Mouse (Mus musculus) hematopoietic stem cell, adult 5-6 weeks (primary cell): Measurements from ENCODE around the gene Chtf18. TPM values are rescaled to one million over a fixed set of nuclear protein-coding genes. Genes with fewer than 3 reads are reported as not detected.
"Not testable (repeated sequence)": the region's sequence is repeated elsewhere in the genome, so short reads cannot be mapped to it uniquely, and the experiment has no call there.

Experiments
- ATAC-seq, 2 experiments: fragments of 125-278 bp in 1 of 2; replicated peaks in 1 of 2; 2 replicates each; pipeline ENCODE4 v1.8.0; 2016 to 2017; ENCODE audit warnings: inconsistent platforms in 2 of 2, mild to moderate bottlenecking in 2 of 2, moderate number of reproducible peaks in 2 of 2, low read depth in 1 of 2, moderate TSS enrichment in 1 of 2; ENCODE audit not compliant: low FRiP score in 2 of 2, poor library complexity in 2 of 2, severe bottlenecking in 2 of 2, insufficient read depth in 1 of 2, low TSS enrichment in 1 of 2
- total RNA-seq: library from RNA; stranded (forward); fragments of 172-1452, 232-1000 nt; gene quantifications from 2 replicates; pipeline ENCODE4 v1.2.3, GENCODE M21; 2017

Gene Chtf18
- total RNA-seq, 1 experiment from 2014 or later: 12.8 TPM

DNA sequence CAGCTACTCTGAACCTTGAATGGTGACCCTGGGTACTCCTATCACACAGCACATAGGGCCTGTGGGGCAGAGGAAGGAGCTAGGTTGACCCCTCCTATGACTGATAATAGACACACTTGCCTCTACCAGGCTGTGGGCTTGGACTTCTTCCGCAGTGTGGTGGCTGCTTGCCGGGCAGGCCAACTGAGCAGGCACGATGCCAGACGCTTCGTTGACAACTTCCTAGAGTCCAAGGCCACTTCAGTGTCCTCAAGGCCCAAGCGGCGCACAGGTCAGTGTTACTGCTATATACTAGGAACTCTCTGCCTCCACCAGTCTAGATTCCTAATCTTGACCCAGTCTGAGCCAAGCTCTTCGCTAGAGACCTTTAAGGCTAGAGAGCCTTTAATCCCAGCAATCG lies 16.6 kb upstream of the Chtf18 start:
- ATAC-seq: no peak; a peak in 1 of 4 replicates

DNA sequence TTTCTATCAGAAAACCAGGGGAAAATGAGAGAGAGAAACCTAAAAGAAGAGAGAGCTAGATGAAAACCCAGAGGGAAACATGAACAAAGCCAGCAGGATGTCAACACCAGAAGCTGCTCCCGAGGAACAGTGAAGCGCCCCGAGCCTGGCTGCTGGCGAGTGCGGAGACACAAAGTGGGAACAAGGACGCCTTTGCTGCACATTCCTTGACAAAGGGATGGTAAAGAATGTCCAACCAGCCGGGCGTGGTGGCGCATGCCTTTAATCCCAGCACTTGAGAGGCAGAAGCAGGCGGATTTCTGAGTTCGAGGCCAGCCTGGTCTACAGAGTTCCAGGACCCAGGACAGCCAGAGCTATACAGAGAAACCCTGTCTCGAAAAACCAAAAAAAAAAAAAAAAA lies 14.3 kb upstream of the Chtf18 start:
- not testable (repeated sequence) for ATAC-seq

DNA sequence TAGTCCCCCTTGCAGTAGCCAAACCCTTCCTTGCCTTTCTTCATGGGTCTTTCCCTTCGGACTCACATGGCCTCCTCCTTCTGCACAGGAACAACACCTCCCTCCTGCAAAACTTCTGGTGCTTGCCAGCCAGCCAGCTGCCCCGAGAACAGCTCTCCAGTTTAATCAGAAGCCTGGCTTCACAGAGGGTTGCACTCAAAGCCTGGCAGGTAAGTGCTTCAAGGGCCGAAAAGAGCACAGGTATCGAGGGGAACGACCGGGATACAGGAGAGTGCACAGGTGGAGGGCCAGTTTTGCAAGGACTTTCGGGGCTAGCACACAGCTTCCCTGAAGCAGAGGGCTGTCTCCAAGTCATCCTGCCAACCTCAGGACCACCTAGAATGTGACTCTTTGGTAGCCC lies 11.6 kb upstream of the Chtf18 start:
- no peak for ATAC-seq

DNA sequence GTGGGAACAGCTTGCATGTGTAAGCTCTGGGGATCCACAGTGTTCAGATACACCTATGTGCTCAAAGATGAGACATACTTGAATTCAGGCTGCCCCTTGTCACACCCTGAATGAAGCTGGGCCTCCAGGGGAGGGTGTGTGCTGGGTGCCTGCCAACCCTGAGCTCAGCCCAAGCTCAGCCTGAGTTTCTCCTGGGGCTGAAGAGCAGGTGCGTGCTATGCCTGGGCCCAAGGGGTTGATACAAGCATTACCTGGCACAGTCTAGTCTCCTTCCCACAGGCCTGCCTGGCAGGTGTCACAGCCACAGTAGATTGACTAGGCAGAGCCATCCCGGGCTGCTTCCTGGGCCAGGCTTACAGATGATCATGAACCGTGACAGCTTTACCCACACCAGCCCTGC lies 8.5 kb upstream of the Chtf18 start, which contains the start of gene Mslnl:
Mslnl (plus strand) TSS at position 298 of the 400 bp plus-strand sequence.
- ATAC-seq: no peak

DNA sequence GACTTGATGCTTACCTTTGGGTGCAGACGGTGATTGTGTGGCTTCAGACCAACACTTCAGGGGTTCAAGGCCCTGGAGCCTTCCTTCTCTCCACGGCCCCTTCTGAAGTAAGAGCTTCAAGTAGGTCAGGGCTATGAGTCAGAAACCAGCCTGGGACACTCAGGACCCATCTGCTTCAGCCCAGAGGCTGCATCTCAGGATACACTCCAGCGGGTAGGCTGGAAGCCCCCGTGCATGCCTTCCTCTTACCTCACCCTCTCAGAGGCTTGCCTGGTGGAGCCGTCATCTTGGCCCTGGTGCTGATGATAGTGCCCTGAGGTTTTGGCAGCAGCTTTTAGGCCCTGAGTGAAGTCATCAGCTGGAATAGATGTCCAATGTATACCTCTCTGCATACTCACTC lies 8.0 kb upstream of the Chtf18 start:
- ATAC-seq: no peak

DNA sequence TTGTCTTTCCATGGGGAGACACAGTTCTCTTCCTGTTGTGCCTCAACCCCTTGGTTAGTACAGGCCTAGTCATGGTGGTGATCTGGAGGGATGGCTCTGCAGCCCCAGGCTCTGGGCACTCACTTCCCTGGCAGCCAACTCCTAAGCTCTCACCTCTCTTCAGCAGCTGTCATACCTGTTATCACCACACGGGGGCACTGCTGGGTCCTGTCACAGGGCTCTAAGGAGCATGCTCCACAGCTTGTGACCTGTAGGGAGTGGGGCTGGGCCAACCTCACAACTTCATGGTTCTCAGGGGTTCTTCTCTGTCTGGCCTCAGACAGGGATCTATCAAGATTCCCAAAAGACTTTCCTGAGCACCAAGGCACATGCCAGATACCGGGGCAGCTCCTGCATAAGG lies 4.9 kb upstream of the Chtf18 start:
- peak; percentile 22 to 48; a peak in 2 of 4 replicates for ATAC-seq

DNA sequence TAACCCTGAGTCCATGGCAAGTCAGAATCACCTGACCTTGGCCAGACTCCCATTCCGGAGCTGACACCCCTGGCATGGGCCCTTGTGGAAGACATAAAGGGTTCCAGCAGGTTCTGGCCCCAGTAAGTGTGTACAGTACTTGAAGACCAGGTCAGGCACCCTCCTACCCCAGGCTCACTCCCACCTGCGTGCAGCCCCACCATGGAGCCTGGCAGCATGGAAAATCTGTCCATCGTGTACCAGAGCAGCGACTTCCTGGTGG lies 721 bp upstream of the Chtf18 start:
- no peak for ATAC-seq

DNA sequence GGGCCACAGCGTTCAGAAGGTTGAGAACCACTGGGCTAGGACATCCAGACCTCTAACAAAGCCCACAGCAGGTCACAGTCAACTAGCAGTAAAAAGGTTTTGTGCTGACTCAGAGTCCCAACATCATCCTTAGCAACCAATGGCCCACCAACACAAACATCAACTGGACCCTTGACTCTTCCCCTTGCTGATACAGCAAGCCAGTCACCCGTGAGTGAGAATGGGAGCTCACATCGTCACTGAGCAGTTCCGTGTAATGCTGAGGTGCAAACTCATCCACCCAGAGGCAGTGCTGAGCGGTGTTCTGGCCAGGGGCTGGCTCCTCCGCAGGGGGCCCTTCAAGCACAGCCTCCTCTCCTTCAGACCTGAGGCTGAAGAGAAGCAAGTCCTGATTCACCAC lies 2.0 kb downstream of the Chtf18 start:
- ATAC-seq: no peak

DNA sequence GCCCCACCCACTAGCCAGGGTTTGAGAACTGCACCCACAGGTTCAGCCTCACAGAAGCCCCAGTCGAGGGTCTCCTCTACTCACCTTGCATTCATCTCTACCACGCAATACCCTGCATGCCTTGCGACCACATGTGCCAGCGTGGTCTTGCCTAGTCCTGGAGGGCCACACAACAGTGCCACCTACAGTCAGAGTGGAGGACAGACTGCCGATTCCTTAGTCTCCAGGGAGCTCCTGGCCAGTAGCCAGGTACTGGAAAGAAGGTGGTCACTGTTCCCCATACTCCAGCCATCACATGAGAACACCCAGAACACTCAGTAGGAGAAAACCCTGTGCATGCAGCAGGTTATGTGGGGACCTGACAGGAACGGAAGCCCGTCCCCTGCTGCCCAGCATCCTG lies 3.3 kb downstream of the Chtf18 start:
- ATAC-seq: no peak

DNA sequence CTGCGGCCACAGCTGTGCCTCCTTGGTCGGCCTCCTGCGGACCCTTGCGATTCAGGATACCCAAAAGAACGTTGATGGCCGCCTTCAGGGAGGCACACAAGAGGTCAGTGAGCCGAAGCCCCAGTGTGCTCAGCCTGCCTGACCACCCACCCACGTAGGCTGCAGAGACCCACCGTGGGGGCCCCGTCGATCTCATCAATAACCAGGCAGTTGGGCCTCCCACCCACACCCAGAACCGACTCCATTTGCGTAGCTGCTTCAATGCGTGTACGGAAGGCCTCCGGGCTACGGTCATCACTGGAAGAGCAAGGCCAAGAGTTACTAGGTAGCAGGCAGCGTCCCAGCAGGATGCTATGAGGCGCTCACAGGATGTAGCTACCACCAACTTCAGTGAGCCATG lies 3.7 kb downstream of the Chtf18 start:
- ATAC-seq: no peak

DNA sequence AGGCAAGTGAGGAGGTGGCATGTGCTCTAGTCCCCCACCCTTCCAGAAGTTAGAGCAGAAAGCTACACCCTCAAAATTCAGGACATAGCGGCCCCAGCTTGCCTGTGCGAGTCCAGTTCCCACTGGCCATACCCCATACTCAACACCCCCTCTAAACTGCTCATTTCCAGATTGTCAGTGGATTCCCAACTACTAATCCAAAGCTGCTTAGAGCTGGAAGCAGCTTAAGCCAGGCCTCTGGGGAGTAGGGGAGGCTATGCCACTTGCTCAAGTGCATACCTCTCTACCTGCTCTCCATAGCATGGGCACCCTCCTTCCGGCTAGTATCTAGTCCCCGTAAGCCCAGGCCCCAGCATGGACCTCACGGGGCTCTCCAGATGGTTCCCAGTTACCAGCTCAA lies 5.7 kb downstream of the Chtf18 start:
- no peak for ATAC-seq

DNA sequence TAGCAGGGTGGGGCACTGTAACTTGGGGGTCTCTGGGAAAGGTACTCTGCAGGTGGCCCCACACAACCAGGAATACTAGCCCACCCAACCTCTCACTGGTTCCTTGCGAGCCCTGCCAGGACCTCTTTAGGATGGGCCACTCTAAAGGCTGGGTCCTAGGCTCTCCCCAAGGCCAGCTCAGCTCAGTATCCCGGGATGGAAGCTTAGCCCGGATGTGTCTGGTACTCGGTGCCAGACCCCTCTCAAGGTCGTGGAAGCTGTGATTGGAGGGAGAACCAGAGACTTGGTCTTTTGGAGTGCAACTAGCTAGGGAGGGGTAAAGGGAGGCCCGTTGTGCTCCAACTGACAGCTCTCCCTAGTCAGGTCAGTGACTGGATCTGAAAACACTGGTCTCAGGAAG lies 9.5 kb downstream of the Chtf18 start:
- ATAC-seq: no peak

DNA sequence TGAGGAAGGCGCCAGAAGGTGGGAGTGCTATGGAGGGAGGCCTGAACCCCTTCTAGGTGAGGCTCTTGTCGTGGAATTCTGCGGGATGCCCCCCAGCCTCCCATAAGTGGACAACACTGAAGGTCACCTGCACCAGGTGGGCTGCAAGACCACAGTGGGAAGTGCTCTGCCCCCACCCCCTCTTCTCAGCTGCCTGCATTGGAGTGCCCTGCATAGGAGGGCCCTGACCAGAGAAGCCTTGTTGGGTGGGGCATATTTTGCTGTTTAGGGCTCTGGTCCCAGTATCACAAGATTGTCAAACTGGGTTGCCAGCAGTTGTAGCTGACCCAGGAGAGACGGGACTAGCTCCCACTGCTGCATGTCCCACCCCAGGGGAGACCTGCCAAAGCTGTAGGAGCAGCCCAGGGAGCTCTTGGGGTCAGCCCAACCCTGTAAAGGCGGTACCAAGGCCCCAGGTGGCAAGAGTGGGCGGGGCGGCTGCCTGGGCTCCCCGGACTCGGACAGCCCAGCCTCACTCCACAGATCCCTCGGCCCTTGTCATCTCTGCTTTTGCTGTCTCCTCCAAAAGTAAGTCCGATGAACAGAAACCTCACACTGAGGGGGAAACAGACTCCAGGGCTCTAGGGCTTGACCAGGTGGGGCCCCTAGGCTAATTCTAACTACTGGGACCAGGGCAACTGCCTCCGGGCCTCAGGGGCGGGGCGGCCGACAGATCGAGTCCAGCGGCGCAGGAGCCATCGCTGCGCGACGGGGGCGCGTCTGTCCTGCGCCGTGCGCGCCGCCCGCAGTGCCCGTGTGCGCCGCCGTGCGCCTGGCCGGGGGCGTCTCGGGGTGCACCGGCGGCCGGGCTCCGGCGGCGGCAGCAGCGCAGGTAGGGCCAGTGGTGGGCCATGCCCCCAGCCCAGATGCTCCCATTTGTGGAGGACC lies 10.2 kb downstream of the Chtf18 start, which contains the start of gene Gng13:
Gng13 (plus strand) TSS at position 461 of the 927 bp plus-strand sequence.
- no peak for ATAC-seq

DNA sequence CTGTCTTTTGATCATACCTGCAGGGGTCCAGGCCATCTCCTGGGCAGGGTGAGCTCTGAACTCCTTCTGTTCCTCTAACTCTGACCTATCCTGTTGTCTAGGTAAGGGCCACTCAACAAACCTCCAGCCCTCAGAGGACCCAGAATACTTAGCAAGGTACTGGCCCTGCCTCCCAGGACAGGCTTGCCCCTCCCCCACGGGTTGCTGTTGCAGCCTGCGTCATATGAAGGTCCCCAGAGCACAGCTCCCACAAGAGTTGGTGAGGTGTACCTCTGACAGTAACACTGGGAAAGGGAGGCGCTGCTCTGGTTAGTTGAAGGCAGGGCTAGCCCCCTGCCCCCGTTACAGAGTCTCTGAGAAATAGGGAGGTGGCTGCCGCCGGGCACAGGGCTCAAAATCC lies 11.1 kb downstream of the Chtf18 start:
- ATAC-seq: no peak

DNA sequence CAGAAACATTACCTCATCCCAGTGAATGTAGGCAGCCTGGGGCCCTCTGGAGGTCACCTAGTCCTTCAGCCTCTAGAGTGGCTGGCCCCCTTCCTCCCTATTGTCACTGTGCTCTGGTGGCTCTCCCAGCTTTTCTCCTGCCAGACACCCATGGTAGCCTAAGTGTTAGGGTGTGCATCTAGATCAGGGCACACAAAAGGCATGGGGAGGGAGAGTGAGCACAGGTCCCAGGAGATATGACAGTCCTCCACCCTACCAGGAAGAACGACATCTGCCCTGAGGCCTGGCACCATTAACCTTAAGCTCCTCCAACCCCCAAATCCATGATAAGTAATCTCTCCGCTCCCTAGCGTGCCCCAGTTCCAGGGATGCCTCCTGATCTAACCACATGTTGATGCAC lies 11.6 kb downstream of the Chtf18 start:
- no peak for ATAC-seq

DNA sequence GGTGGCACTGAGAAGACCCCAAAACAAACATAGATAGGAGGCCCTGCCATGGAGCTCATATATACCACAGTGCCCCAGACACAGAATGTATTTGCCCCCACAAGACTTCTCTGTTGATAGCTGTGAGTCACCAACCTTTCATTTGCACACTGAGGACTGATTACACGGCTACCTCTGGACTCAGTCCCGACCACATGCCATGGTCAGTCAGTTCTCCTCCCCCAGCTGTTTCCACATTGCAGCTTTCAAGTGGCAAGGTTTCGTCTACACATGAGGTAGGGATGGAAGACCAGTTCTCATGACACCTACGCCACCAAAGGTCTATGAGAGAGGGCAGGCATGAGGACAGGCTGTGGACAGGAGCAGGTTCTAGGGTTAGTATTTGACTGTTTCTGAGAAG lies 16.1 kb downstream of the Chtf18 start:
- no peak for ATAC-seq

DNA sequence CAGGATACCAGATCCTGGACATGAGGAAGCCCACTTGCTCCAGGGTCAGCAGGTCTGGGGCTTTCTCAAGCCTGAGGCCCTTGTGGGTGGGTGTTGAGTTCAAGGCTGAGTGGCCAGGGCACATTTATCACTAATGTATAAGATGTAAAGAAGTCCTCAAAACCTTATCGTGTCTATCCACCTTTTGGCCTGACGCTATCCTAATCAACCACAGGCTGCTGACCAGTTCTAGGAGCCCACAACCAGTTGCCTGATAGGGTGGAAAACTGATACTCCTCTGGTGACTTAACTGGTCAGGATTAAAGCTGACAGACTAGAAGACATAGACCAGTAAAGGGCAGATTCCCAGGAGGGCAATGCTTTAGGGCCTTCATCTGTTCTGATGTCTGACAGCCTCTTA lies 17.2 kb downstream of the Chtf18 start:
- no peak for ATAC-seq

DNA sequence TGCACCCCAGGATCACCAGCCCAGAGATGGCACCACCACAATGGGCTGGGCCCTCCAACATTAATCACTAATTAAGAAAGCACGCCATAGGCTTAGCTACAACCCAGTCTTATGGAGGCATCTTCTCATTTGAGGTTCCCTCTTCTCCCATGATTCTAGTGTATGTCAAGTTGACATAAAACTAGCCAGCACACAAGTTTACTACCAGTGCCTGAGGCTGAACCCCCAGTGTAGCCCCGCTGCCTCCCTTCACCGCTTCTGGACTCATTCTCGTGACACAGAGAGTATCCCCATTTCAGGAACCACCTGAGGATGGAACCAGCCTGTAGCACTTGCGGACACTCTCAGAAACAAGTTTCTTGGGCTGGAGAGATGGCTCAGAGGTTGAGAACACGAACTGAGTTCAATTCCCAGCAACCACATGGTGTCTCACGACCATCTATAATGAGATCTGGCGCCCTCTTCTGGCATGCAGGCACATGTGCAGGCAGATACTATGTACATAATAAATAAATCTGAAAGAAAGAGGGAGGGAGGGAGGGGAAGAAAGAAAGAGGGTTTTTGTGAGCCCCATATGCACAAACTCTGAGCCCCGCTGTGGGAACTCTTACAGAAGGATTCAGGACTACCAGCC lies 26.2 kb downstream of the Chtf18 start:
- no peak for ATAC-seq

DNA sequence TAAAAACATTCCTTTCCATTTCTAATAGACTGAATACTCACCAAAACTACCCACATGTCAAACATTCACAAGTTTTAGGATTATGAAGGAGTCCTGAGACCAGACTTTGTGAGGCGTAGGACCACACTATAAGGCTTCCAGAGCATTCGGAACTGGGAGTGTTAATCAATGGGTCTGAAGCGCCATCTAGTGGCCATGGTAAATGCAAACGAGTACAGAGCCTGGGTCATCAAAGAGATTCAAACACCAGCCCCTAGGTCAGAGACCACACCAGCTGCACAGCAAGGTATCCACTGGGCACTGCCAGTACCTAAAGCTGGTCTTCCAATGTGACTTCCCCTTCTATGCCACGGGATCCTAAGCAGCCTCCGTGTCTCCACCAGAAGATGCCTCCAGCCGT lies 28.8 kb downstream of the Chtf18 start:
- peak; percentile 69 to 72; a peak in 3 of 4 replicates for ATAC-seq
